Mouse (Mus musculus) G1E (cell line): ENCODE data around the gene Tmem45a2. TPM values are rescaled to one million over a fixed set of nuclear protein-coding genes. Genes with fewer than 3 reads are reported as not detected.
"Not testable (repeated sequence)": the region's sequence is repeated elsewhere in the genome, so short reads cannot be mapped to it uniquely, and the experiment has no call there.

Experiments
- ATAC-seq: 2 replicates; pipeline ENCODE4 v1.8.0; 2016; ENCODE audit warnings: mild to moderate bottlenecking; ENCODE audit not compliant: insufficient number of reproducible peaks, poor library complexity, low FRiP score, severe bottlenecking; ENCODE audit errors: extremely low read depth
- DNase-seq: peaks from one replicate; pipeline ENCODE4 v3.0.0; 2012; ENCODE audit warnings: low spot score
- H3K27me3 ChIP-seq: 2 replicates; pipeline ENCODE4 v1.6.1; 2012; ENCODE audit warnings: mild to moderate bottlenecking, low read length, inconsistent platforms; ENCODE audit not compliant: insufficient read depth
- H3K36me3 ChIP-seq: replicated peaks from 2 replicates; pipeline ENCODE3; 2012; ENCODE audit warnings: mild to moderate bottlenecking, inconsistent platforms
- H3K4me1 ChIP-seq: 2 replicates; pipeline ENCODE4 v1.6.1; 2012; ENCODE audit warnings: low read depth, low read length, inconsistent platforms, mixed read lengths; ENCODE audit not compliant: insufficient read depth
- H3K4me3 ChIP-seq: 2 replicates; pipeline ENCODE4 v1.5.1; 2012; ENCODE audit warnings: low read depth, mild to moderate bottlenecking, inconsistent platforms, low read length, moderate library complexity, mixed read lengths
- H3K9me3 ChIP-seq: replicated peaks from 2 replicates; pipeline ENCODE4 v1.6.1; 2012; ENCODE audit warnings: inconsistent platforms
- CTCF ChIP-seq: IDR thresholded peaks from 2 replicates; pipeline ENCODE4 v1.5.1; 2012; ENCODE audit warnings: low read depth, low read length, inconsistent platforms, mixed read lengths
- GATA1 ChIP-seq: IDR thresholded peaks from 2 replicates; pipeline ENCODE4 v1.6.1; 2012; ENCODE audit warnings: borderline replicate concordance, low read length, inconsistent platforms, mixed read lengths
- GATA2 ChIP-seq: IDR thresholded peaks from 2 replicates; pipeline ENCODE4 v1.6.1; 2012; ENCODE audit warnings: low read depth, low read length, inconsistent platforms, borderline replicate concordance
- POLR2AphosphoS5 ChIP-seq: IDR thresholded peaks from 2 replicates; pipeline ENCODE4 v1.6.1; 2012; ENCODE audit warnings: low read depth, low read length, inconsistent platforms; ENCODE audit not compliant: insufficient replicate concordance
- TAL1 ChIP-seq: conservative IDR thresholded peaks from 2 replicates; pipeline ENCODE4 v1.6.1; 2012; ENCODE audit warnings: low read depth, low read length, inconsistent platforms, mixed read lengths
- polyA plus RNA-seq: library from polyadenylated mRNA; stranded (reverse); fragments of >175 nt; gene quantifications from 2 replicates; pipeline ENCODE4 v1.2.3, GENCODE M21; 2012
- total RNA-seq, 2 experiments: library from RNA; stranded (forward) in 1 of 2; stranded (reverse) in 1 of 2; fragments of 200-1000 nt in 1 of 2; fragments of >200 nt in 1 of 2; fragmentation: Nextera tagmentation in 1 of 2; gene quantifications; 2 replicates each; pipeline ENCODE4 v1.2.3; 2014 to 2017

Tmem45a2 gene
- total and polyA plus RNA-seq, 3 experiments, result 0.16 TPM; not detected in 2

DNA sequence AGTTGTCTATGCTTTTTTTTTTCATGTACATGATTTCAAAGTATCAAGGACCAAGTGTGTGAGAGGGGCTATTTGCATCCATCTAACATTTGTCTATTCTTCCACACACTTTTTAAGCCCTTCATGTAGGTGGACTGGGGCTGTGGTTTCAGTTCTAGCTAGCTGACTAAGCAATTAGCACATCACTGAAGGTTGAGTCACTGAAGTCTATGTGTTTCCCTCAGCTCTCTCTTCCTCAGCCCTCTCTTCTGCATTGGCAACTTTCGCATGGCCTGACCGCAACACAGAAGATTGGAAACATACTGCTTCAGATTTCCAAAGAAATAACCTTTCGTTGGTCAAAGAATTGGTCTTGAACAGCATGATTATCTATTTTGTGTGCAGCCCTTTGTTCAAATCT is 21.2 kb downstream of the Tmem45a2 start:
- ATAC-seq (no peak), DNase-seq (no peak)
- Histone ChIP-seq H3K4me3 (no peak overlapping the region), H3K27me3 (no peaks in the 10 kb centered on the region), H3K4me1 (no peaks in the 10 kb centered on the region), H3K36me3 (no peaks in the 10 kb centered on the region), H3K9me3 (no peaks in the 10 kb centered on the region)
- TF ChIP-seq GATA2 (no peak), POLR2AphosphoS5 (no peak), TAL1 (no peak), CTCF (no peak), GATA1 (no peak)

DNA sequence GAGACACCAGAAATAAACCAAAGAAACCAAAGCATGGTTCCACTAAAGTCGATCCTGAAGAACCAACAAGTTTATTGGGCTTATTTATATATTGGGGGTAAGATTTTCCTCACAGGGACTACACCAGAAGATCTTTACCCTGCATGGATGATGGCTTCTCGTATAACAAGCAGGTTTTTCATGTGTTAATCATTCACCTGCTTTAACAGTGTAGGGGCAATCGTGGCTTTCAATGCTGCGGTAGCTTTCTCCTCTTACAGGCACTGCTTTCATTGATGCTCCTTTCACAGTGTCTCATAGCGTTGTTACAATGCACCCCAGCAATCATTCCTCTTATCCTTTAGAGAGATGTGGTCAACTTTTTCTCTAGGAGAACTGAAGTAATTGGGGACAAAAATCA is 32.6 kb downstream of the Tmem45a2 start:
- Histone ChIP-seq H3K9me3 (no peaks in the 10 kb centered on the region), H3K27me3 (no peaks in the 10 kb centered on the region), H3K36me3 (no peaks in the 10 kb centered on the region), H3K4me1 (no peaks in the 10 kb centered on the region), H3K4me3 (no peak overlapping the region)
- ATAC-seq, result no peak
- no peak for TF ChIP-seq CTCF
- no peak for TF ChIP-seq GATA1
- TF ChIP-seq POLR2AphosphoS5, result no peak
- TF ChIP-seq TAL1, result no peak
- TF ChIP-seq GATA2, result no peak
- no peak for DNase-seq

DNA sequence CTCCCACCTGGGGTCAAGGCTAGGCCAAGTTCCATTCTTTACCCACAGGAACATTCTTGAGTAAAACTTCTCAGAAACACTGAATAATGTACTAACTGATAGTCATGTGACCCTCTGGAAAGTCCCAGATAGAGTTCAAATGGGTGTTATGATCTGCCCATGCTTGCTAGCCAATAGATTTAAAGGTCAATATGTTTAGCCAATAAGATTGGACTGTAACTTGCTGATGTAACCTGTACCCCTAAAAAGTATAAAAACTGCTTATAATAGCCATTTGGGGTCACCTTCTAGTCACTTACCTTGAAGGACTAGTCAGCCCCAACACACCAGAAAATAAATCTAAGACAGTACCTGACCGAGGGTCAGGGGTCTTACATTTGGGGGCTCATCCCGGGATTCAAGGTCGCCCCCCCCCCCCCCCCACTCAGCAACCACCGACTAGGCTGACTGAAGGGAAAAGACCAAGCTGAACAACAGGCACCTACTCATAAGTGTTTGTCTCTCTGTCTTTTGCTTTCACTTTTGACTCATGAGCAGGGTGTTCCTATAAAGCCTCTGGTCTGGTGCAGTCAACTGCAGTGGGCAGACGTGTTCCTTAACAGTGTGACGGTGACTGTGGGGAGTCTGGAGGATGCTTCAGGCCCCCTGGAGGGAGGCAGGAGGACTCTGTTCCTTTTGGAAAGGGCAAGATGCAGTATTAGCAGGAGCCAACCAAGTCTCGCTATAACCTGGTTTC is 40.9 kb downstream of the Tmem45a2 start:
- H3K9me3 ChIP-seq, result no peaks in the 10 kb centered on the region
- H3K36me3 ChIP-seq, result no peaks in the 10 kb centered on the region
- no peaks in the 10 kb centered on the region for H3K27me3 ChIP-seq
- TF ChIP-seq GATA2, result no peak
- H3K4me3 ChIP-seq, result no peak overlapping the region; the same call in 1 of the 2 replicates
- H3K4me1 ChIP-seq, result 0 out of 2 replicates have a peak, but pooled peaks cover 3% of the 10 kb centered on the region
- ATAC-seq, result no peak
- no peak for DNase-seq

DNA sequence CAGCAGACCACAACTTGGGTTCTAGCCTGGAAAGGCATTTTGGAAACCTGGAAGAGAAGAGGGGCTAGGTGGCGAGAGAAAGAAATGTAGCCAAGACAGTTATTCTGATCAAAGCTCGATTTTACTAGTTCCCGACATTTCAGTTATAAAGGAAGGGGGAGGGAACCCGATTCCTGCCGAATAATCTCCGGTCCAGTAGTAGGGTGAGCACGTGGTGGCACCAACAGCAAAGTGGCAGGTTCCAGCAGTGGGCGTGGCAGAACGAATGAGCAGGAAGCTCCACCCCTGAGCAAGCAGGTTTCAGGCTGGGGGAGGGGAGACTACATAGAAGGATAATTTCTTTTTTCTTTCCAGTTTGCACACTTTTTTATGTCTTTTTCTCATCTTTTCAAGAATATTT is 72.9 kb downstream of the Tmem45a2 start:
- not testable (repeated sequence) for H3K27me3 ChIP-seq, H3K9me3 ChIP-seq, H3K36me3 ChIP-seq, ATAC-seq, DNase-seq, H3K4me1 ChIP-seq, H3K4me3 ChIP-seq

Other genes with a start within 250 kb of the Tmem45a2 start
- gene Tmem45a, start 185.2 kb downstream of the Tmem45a2 start, total RNA-seq (2014; fragmentation: Nextera tagmentation), result not detected in 2 replicates
- 0.12 and 0.44 TPM in 2 replicates for gene Tmem45a, start 185.2 kb downstream of the Tmem45a2 start, total RNA-seq (2017)
- not detected in 2 replicates for gene Tmem45a, start 185.2 kb downstream of the Tmem45a2 start, polyA plus RNA-seq
- gene Lnp1, start 143.3 kb downstream of the Tmem45a2 start, total RNA-seq (2014; fragmentation: Nextera tagmentation), result not detected in 2 replicates
- gene Lnp1, start 143.3 kb downstream of the Tmem45a2 start, total RNA-seq (2017), result not detected in 2 replicates
- gene Lnp1, start 143.3 kb downstream of the Tmem45a2 start, polyA plus RNA-seq, result not detected in 2 replicates
- 147 and 167 TPM in 2 replicates for gene Tomm70a, start 50.3 kb upstream of the Tmem45a2 start, total RNA-seq (2014; fragmentation: Nextera tagmentation)
- 78.4 and 91.1 TPM in 2 replicates for gene Tomm70a, start 50.3 kb upstream of the Tmem45a2 start, total RNA-seq (2017)
- 66.0 and 85.7 TPM in 2 replicates for gene Tomm70a, start 50.3 kb upstream of the Tmem45a2 start, polyA plus RNA-seq
- 33.2 and 41.0 TPM in 2 replicates for gene Nit2, start 96.0 kb upstream of the Tmem45a2 start, total RNA-seq (2014; fragmentation: Nextera tagmentation)
- 38.6 and 39.6 TPM in 2 replicates for gene Nit2, start 96.0 kb upstream of the Tmem45a2 start, total RNA-seq (2017)
- gene Nit2, start 96.0 kb upstream of the Tmem45a2 start, polyA plus RNA-seq, result 1.9 and 6.1 TPM in 2 replicates
- gene Tbc1d23, start 160.1 kb upstream of the Tmem45a2 start, total RNA-seq (2014; fragmentation: Nextera tagmentation), result 60.5 and 61.8 TPM in 2 replicates
- 42.9 and 47.1 TPM in 2 replicates for gene Tbc1d23, start 160.1 kb upstream of the Tmem45a2 start, total RNA-seq (2017)
- gene Tbc1d23, start 160.1 kb upstream of the Tmem45a2 start, polyA plus RNA-seq, result 0.64 and 0.68 TPM in 2 replicates
- gene Tmem30c, start 221.5 kb upstream of the Tmem45a2 start, total RNA-seq (2014; fragmentation: Nextera tagmentation), result not detected in 2 replicates
- 0.33 TPM in 1 of 2 replicates, not detected in the other for gene Tmem30c, start 221.5 kb upstream of the Tmem45a2 start, total RNA-seq (2017)
- gene Tmem30c, start 221.5 kb upstream of the Tmem45a2 start, polyA plus RNA-seq, result not detected in 2 replicates